Mouse (Mus musculus): ENCODE measurements around the gene Diaph3.

- TF ChIP-seq GATA1 (IDR thresholded peaks at IDR 0.05; ENCODE audit: low read length) (no peak), TAL1 (IDR thresholded peaks at IDR 0.05; ENCODE audit: low read length) (no peak)
These were observed 49.6 kb upstream of the Diaph3 start for GRCm38 (mm10) chr14:87190685-87191084.

Data from erythroblast, embryonic 14.5 days (primary cell).